Mouse (Mus musculus) heart, embryonic 14.5 days (tissue): ENCODE results near the gene 2010111I01Rik. TPM values are rescaled to one million over a fixed set of nuclear protein-coding genes. Genes with fewer than 3 reads are reported as not detected.

ENCODE experiments used
- ATAC-seq: fragments of 200-750 bp; cut with Nextera tagmentation; 2 replicates; pipeline ENCODE4 v1.8.0; 2017; ENCODE audit warnings: low read depth, moderate TSS enrichment; ENCODE audit not compliant: insufficient number of reproducible peaks, insufficient read depth, low FRiP score
- H3K27ac ChIP-seq, 2 experiments: fragments of 200-500 bp in 1 of 2; fragments of 300-500 bp in 1 of 2; sonication (generic) in 1 of 2; replicated peaks in 1 of 2; 2 replicates each; pipeline ENCODE4 v1.5.1; 2012 to 2014; ENCODE audit warnings: low read depth in 2 of 2, low read length in 2 of 2, control low read depth in 1 of 2, mild to moderate bottlenecking in 1 of 2, mixed read lengths in 1 of 2; ENCODE audit not compliant: control insufficient read depth in 1 of 2, insufficient read depth in 1 of 2
- H3K27me3 ChIP-seq: fragments of 300-500 bp; sonication (generic); 2 replicates; pipeline ENCODE4 v1.6.1; 2014; ENCODE audit warnings: mild to moderate bottlenecking, low read length, control low read depth; ENCODE audit not compliant: control insufficient read depth, insufficient read depth
- H3K36me3 ChIP-seq: fragments of 300-500 bp; sonication (generic); 2 replicates; pipeline ENCODE4 v1.6.1; 2014; ENCODE audit warnings: mild to moderate bottlenecking, control low read depth, low read length, mixed read lengths; ENCODE audit not compliant: control insufficient read depth, insufficient read depth
- H3K4me1 ChIP-seq, 2 experiments: fragments of 200-500 bp in 1 of 2; fragments of 300-500 bp in 1 of 2; sonication (generic) in 1 of 2; 2 replicates each; pipeline ENCODE4 v1.6.1; 2012 to 2014; ENCODE audit warnings: low read length in 2 of 2, control low read depth in 1 of 2, mixed read lengths in 1 of 2; ENCODE audit not compliant: control insufficient read depth in 2 of 2, insufficient read depth in 2 of 2
- H3K4me2 ChIP-seq: fragments of 300-500 bp; sonication (generic); 2 replicates; pipeline ENCODE4 v1.6.1; 2014; ENCODE audit warnings: mild to moderate bottlenecking, low read length
- H3K4me3 ChIP-seq, 2 experiments: fragments of 200-500 bp in 1 of 2; fragments of 300-500 bp in 1 of 2; sonication (generic) in 1 of 2; 2 replicates each; pipeline ENCODE4 v1.5.1; 2012 to 2014; ENCODE audit warnings: low read length in 2 of 2, mild to moderate bottlenecking in 2 of 2, control low read depth in 1 of 2, low read depth in 1 of 2, moderate library complexity in 1 of 2; ENCODE audit not compliant: control insufficient read depth in 1 of 2, insufficient read depth in 1 of 2
- H3K9ac ChIP-seq: fragments of 300-500 bp; sonication (generic); 2 replicates; pipeline ENCODE4 v1.6.1; 2014; ENCODE audit warnings: mild to moderate bottlenecking, low read length
- H3K9me3 ChIP-seq: fragments of 300-500 bp; sonication (generic); 2 replicates; pipeline ENCODE4 v1.6.1; 2016; ENCODE audit warnings: low read length, control low read depth; ENCODE audit not compliant: control insufficient read depth
- WGBS: fragments of 180-500 bp; shearing (Covaris S2); extraction: QIAGEN DNeasy Blood & Tissue Kit; methylation state at CpG from one replicate; pipeline ENCODE4 v1.1.7; 2014; 5-methylcytosine and 5-hydroxymethylcytosine counted together
- polyA plus RNA-seq: library from polyadenylated mRNA; unstranded; fragments of >200 nt; fragmentation: Nextera tagmentation; extraction: Ambion mirVana; gene quantifications from 2 replicates; pipeline ENCODE4 v1.2.1, GENCODE M21; 2014

Gene 2010111I01Rik
- polyA plus RNA-seq, 1 experiment from 2014 or later = 69.5 TPM

GRCm38 (mm10) chr13:63253147-63253546 lies 288.5 kb downstream of the 2010111I01Rik start:
- peaks cover 17% of the 10 kb centered on the region for H3K36me3 ChIP-seq
- ATAC-seq = no peak
- H3K27ac ChIP-seq = peak overlapping the region; percentile 5 to 70; a peak in 2 of 4 replicates
- H3K27me3 ChIP-seq = no peaks in the 10 kb centered on the region
- 47% methylated on average over 5 of the region's 5 CpGs for WGBS
- no peaks in the 10 kb centered on the region for H3K9me3 ChIP-seq
- no peak overlapping the region for H3K4me3 ChIP-seq
- H3K4me1 ChIP-seq = peaks cover 42 to 94% of the 10 kb centered on the region in 2 experiments
- peak overlapping the region; percentile 45; the same call in 1 of the 2 replicates for H3K9ac ChIP-seq
- H3K4me2 ChIP-seq = no peak overlapping the region

- no peak overlapping the region for H3K4me2 ChIP-seq
- H3K36me3 ChIP-seq = peaks cover 17% of the 10 kb centered on the region
- ATAC-seq = no peak
- H3K4me3 ChIP-seq = no peak overlapping the region
- peak overlapping the region in 1 of 2 experiments; percentile 70; a peak in 2 of 4 replicates for H3K27ac ChIP-seq
- H3K4me1 ChIP-seq = peaks cover 48 to 94% of the 10 kb centered on the region in 2 experiments
- H3K9me3 ChIP-seq = no peaks in the 10 kb centered on the region
- H3K27me3 ChIP-seq = no peaks in the 10 kb centered on the region
- 89% methylated on average over 7 of the region's 7 CpGs for WGBS
- no peak overlapping the region for H3K9ac ChIP-seq
These were observed 289.4 kb downstream of the 2010111I01Rik start for GRCm38 (mm10) chr13:63253886-63254636.

GRCm38 (mm10) chr13:63255519-63256011 lies 290.9 kb downstream of the 2010111I01Rik start:
- Histone ChIP-seq H3K9ac (no peak overlapping the region), H3K27me3 (no peaks in the 10 kb centered on the region), H3K9me3 (no peaks in the 10 kb centered on the region), H3K27ac (peak overlapping the region; percentile 56 to 67), H3K36me3 (peaks cover 17% of the 10 kb centered on the region), H3K4me1 (peaks cover 47 to 92% of the 10 kb centered on the region in 2 experiments), H3K4me2 (no peak overlapping the region), H3K4me3 (no peak overlapping the region)
- 65% methylated on average over 5 of the region's 5 CpGs for WGBS
- no peak for ATAC-seq

- 73% methylated on average over 6 of the region's 6 CpGs for WGBS
- Histone ChIP-seq H3K4me2 (no peak overlapping the region), H3K27me3 (no peaks in the 10 kb centered on the region), H3K4me1 (peaks cover 51 to 92% of the 10 kb centered on the region in 2 experiments), H3K27ac (peak overlapping the region in 1 of 2 experiments; percentile 56; a peak in 3 of 4 replicates), H3K9me3 (no peaks in the 10 kb centered on the region), H3K36me3 (peaks cover 17% of the 10 kb centered on the region), H3K9ac (no peak overlapping the region), H3K4me3 (no peak overlapping the region)
- ATAC-seq = no peak
These were observed 291.5 kb downstream of the 2010111I01Rik start for GRCm38 (mm10) chr13:63256146-63256545.

- Histone ChIP-seq H3K4me3 (no peak overlapping the region), H3K4me1 (peaks cover 53 to 92% of the 10 kb centered on the region in 2 experiments), H3K4me2 (no peak overlapping the region), H3K36me3 (peaks cover 19% of the 10 kb centered on the region), H3K27ac (peak overlapping the region; percentile 21 to 37; a peak in 2 of 4 replicates), H3K27me3 (no peaks in the 10 kb centered on the region), H3K9ac (no peak overlapping the region), H3K9me3 (no peaks in the 10 kb centered on the region)
- no peak; the same call in 1 of the 2 replicates for ATAC-seq
- WGBS = 44% methylated on average over 7 of the region's 7 CpGs
These were observed 292.1 kb downstream of the 2010111I01Rik start for GRCm38 (mm10) chr13:63256807-63257206.

- no peak for ATAC-seq
- WGBS = 48% methylated on average over 6 of the region's 6 CpGs
- Histone ChIP-seq H3K27ac (peak overlapping the region; percentile 34 to 50), H3K9me3 (no peaks in the 10 kb centered on the region), H3K4me1 (peaks cover 51 to 89% of the 10 kb centered on the region in 2 experiments), H3K4me3 (no peak overlapping the region), H3K36me3 (peaks cover 31% of the 10 kb centered on the region), H3K27me3 (no peaks in the 10 kb centered on the region), H3K9ac (no peak overlapping the region), H3K4me2 (no peak overlapping the region)
These were observed 293.5 kb downstream of the 2010111I01Rik start for GRCm38 (mm10) chr13:63258167-63258582.

GRCm38 (mm10) chr13:63258671-63259070 lies 294.0 kb downstream of the 2010111I01Rik start:
- Histone ChIP-seq H3K4me3 (no peak overlapping the region), H3K4me2 (no peak overlapping the region), H3K9me3 (no peaks in the 10 kb centered on the region), H3K27me3 (no peaks in the 10 kb centered on the region), H3K36me3 (peaks cover 36% of the 10 kb centered on the region), H3K9ac (no peak overlapping the region), H3K27ac (peak overlapping the region; percentile 34 to 50), H3K4me1 (peaks cover 52 to 88% of the 10 kb centered on the region in 2 experiments)
- 84% methylated on average over 4 of the region's 4 CpGs for WGBS
- no peak for ATAC-seq
